Mouse (Mus musculus) small intestine, adult 2 months (tissue): Measurements from ENCODE around the gene Pard3b.

Source experiments
- CTCF ChIP-seq: fragments of 200-500 bp; IDR thresholded peaks from 2 replicates; pipeline ENCODE4 v1.5.1; 2012; ENCODE audit warnings: low read depth, mild to moderate bottlenecking, control low read depth, inconsistent platforms, low read length, moderate library complexity, mixed read lengths; ENCODE audit not compliant: insufficient replicate concordance, insufficient read length; ENCODE audit errors: extremely low read depth
- POLR2A ChIP-seq: fragments of 200-500 bp; IDR thresholded peaks from 2 replicates; pipeline ENCODE4 v1.6.1; 2012; ENCODE audit warnings: low read depth, mild to moderate bottlenecking, control low read depth, inconsistent platforms, low read length, moderate library complexity

GRCm38 (mm10) chr1:62429333-62430182 lies 790.9 kb downstream of the Pard3b start:
- TF ChIP-seq POLR2A (no peak), CTCF (no peak)
